Mouse (Mus musculus): ENCODE measurements at regions not wholly inside any gene's neighbourhood (a gene's known extent, or its start where the extent isn't known, plus 50 kb on each side); places are given as distances from the start of the nearest gene placed in this dataset.

GRCm38 (mm10) chr2:178596312-178597083 lies 166.2 kb downstream of the Cdh26 start:
- in situ Hi-C loops (cut with MboI, MseI), result no loop called here

- in situ Hi-C loops (cut with MboI, MseI), result no loop called here
These were observed 166.7 kb downstream of the Cdh26 start for GRCm38 (mm10) chr2:178597084-178597470.

- in situ Hi-C loops (cut with MboI, MseI), result no loop called here
These were observed 168.0 kb downstream of the Cdh26 start for GRCm38 (mm10) chr2:178598371-178598770.

- in situ Hi-C loops (cut with MboI, MseI), result no loop called here
These were observed 168.5 kb downstream of the Cdh26 start for GRCm38 (mm10) chr2:178598836-178599235.

- in situ Hi-C loops (cut with MboI, MseI), result no loop called here
These were observed 173.1 kb downstream of the Cdh26 start for GRCm38 (mm10) chr2:178603443-178603842.

- in situ Hi-C loops (cut with MboI, MseI), result no loop called here
These were observed 176.4 kb downstream of the Cdh26 start for GRCm38 (mm10) chr2:178606733-178607132.

GRCm38 (mm10) chr2:178610211-178610975 lies 180.1 kb downstream of the Cdh26 start:
- in situ Hi-C loops (cut with MboI, MseI), result no loop called here

- in situ Hi-C loops (cut with MboI, MseI), result no loop called here
These were observed 184.4 kb downstream of the Cdh26 start for GRCm38 (mm10) chr2:178614761-178615160.

- in situ Hi-C loops (cut with MboI, MseI), result no loop called here
These were observed 192.5 kb downstream of the Cdh26 start for GRCm38 (mm10) chr2:178622801-178623200.

GRCm38 (mm10) chr2:178624475-178624874 lies 194.1 kb downstream of the Cdh26 start:
- in situ Hi-C loops (cut with MboI, MseI), result no loop called here

- in situ Hi-C loops (cut with MboI, MseI), result no loop called here
These were observed 194.6 kb downstream of the Cdh26 start for GRCm38 (mm10) chr2:178624907-178625306.

- in situ Hi-C loops (cut with MboI, MseI), result no loop called here
These were observed 199.4 kb downstream of the Cdh26 start for GRCm38 (mm10) chr2:178629756-178630155.

- in situ Hi-C loops (cut with MboI, MseI), result no loop called here
These were observed 200.2 kb downstream of the Cdh26 start for GRCm38 (mm10) chr2:178630511-178630910.

GRCm38 (mm10) chr2:178631336-178631735 lies 201.0 kb downstream of the Cdh26 start:
- in situ Hi-C loops (cut with MboI, MseI), result no loop called here

GRCm38 (mm10) chr2:178631966-178632365 lies 201.6 kb downstream of the Cdh26 start:
- in situ Hi-C loops (cut with MboI, MseI), result no loop called here

GRCm38 (mm10) chr2:178632831-178633585 lies 202.7 kb downstream of the Cdh26 start:
- in situ Hi-C loops (cut with MboI, MseI), result no loop called here

GRCm38 (mm10) chr2:178634116-178634515 lies 203.8 kb downstream of the Cdh26 start:
- in situ Hi-C loops (cut with MboI, MseI), result no loop called here

- in situ Hi-C loops (cut with MboI, MseI), result no loop called here
These were observed 205.4 kb downstream of the Cdh26 start for GRCm38 (mm10) chr2:178635685-178636084.

- in situ Hi-C loops (cut with MboI, MseI), result no loop called here
These were observed 206.6 kb downstream of the Cdh26 start for GRCm38 (mm10) chr2:178636901-178637300.

- in situ Hi-C loops (cut with MboI, MseI), result no loop called here
These were observed 212.1 kb downstream of the Cdh26 start for GRCm38 (mm10) chr2:178642137-178643052.

GRCm38 (mm10) chr2:178643053-178643402 lies 212.7 kb downstream of the Cdh26 start:
- in situ Hi-C loops (cut with MboI, MseI), result no loop called here

Data from T-helper 1 cell (primary cell).